8 mouse cellular contexts compared by ENCODE assay signal in the genomic region with DNA sequence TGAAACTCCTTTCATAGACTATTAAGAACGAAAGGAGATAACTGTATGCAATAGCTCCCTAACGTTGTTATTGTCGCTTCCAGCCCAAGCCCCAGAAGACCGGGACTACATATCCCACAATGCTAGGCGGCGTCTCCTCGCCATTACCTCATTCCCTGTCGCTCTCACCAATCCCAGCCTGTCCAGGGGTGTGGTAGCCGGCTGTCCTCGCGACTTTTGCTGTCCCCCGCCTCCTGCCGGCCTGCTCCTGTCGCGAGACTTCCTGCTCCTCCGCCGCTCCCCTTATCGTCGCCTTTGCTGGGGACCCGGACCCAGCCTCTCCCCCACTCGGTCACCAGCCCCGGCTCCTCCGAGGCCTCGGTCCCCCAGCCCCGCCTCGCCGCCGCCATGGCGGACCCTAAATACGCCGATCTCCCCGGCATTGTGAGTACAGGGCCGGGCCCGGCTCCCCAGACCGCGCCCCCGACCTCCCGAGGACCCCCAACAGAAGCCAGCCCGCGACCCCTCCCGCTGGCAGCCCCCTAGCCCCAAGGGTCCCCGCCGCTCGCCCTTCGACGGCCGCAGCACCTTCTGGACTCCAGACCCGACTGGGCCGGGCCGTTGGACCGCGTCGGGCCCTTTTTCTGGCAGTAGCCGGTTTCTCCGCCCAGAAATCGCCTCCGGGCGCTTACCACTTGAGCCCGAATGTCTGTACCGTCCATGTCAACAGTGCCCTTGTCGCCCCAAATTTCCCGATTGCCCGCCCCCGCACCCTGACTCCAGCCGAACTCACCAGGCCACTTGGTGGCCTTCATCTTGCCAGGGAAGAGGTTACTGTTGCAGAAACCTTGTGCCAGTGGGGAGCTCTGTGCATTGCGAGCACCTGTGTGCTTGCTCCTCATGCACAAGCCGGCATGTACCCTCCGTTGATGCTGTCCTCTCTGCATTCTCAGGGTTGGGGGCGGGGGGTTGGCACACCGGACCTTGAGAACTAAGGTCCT. TPM values are rescaled to one million over a fixed set of nuclear protein-coding genes. Genes with fewer than 3 reads are reported as not detected.
DNase-seq lines count a peak whose midpoint lies in the region; ATAC-seq and TF ChIP-seq lines count a peak whose summit lies in the region.

Gene Dctn2 (plus strand): TSS at position 257 of the 980 bp plus-strand sequence.

- peak; percentile 97 for ATAC-seq in hindbrain, postnatal 0 days
- ATAC-seq in megakaryocyte, adult 5-6 weeks (ENCODE audit: poor library complexity, severe bottlenecking), result peak; percentile 98

- peak within 1 kb of the TSS; percentile 100 for H3K9ac ChIP-seq in hindbrain, postnatal 0 days (replicated peaks; ENCODE audit: low read length)

- WGBS in hindbrain, postnatal 0 days, result under 1% methylated on average over 65 of the region's 70 CpGs

- H3K27ac ChIP-seq in gastrocnemius, adult 2 months, result peak within 1 kb of the TSS; percentile 99
- peak within 1 kb of the TSS; percentile 94 for H3K27ac ChIP-seq in hindbrain, postnatal 0 days
- peak within 1 kb of the TSS; percentile 97 for H3K27ac ChIP-seq in left cerebral cortex, adult 2 months

- peak within 1 kb of the TSS; percentile 99 for H3K4me3 ChIP-seq in gastrocnemius, adult 2 months
- peak within 1 kb of the TSS; percentile 73 for H3K4me3 ChIP-seq in hindbrain, postnatal 0 days (ENCODE audit: low read length)
- peak within 1 kb of the TSS; percentile 64 for H3K4me3 ChIP-seq in left cerebral cortex, adult 2 months

- no peaks in the 10 kb centered on the region for H3K27me3 ChIP-seq in hindbrain, postnatal 0 days (ENCODE audit: insufficient read depth, low read length)

- TF ChIP-seq CTCF in gastrocnemius, adult 2 months (IDR thresholded peaks at IDR 0.05), result no peak
- TF ChIP-seq CTCF in hindbrain, postnatal 0 days (IDR thresholded peaks at IDR 0.05; ENCODE audit: low read depth), result peak; percentile 37
- no peak for TF ChIP-seq CTCF in left cerebral cortex, adult 2 months (IDR thresholded peaks at IDR 0.05)

- intact Hi-C loops in gastrocnemius, adult 2 months (cut with DNase I), result loop anchor here (2.0 kb wide), 1 partner anchor 46 kb away; no protein-coding TSS in a partner anchor
- intact Hi-C loops in left cerebral cortex, adult 2 months (cut with DNase I), result loop anchor here (1.0 kb wide), 1 partner anchor 22 kb away; no protein-coding TSS in a partner anchor

- peaks cover 17% of the 10 kb centered on the region; the same call in 1 of the 2 replicates for H3K36me3 ChIP-seq in hindbrain, postnatal 0 days (ENCODE audit: insufficient read depth, low read length)

- no peaks in the 10 kb centered on the region for H3K9me3 ChIP-seq in hindbrain, postnatal 0 days (ENCODE audit: low read length)

- DNase-seq in T-cell, adult 2 months (ENCODE audit: low spot score), result peak; percentile 97
- peak; percentile 83 to 91 for DNase-seq in cerebellum, postnatal 4 days (ENCODE audit: low spot score in 2 of 2)
- peak; percentile 98 for DNase-seq in gastrocnemius, adult 2 months
- DNase-seq in hindbrain, postnatal 0 days (ENCODE audit: low spot score), result peak; percentile 96
- DNase-seq in left cerebral cortex, adult 2 months (ENCODE audit: extremely low spot score in 1 of 2, low spot score in 2 of 2), result peak; percentile 91 to 92
- peak; percentile 95 for DNase-seq in right cerebral cortex, adult 2 months (ENCODE audit: low spot score in 2 of 2)
- peak; percentile 95 for DNase-seq in urinary bladder, postnatal 14 days (ENCODE audit: low spot score)

- H3K4me1 ChIP-seq in hindbrain, postnatal 0 days (ENCODE audit: insufficient read depth, low read length), result peaks cover 21% of the 10 kb centered on the region; the same call in 1 of the 2 replicates

- H3K4me2 ChIP-seq in hindbrain, postnatal 0 days (ENCODE audit: low read depth, low read length), result peak within 1 kb of the TSS; percentile 94

RNA-seq across cellular contexts. Expression of gene Dctn2, which starts in this region (rescaled TPM):
- 10 to 100 TPM; 91.3 to 98.3 TPM for total RNA-seq in gastrocnemius, adult 2 months (2021)
- total RNA-seq in hindbrain, postnatal 0 days (2014; rRNA removed), result 314 and 348 TPM in 2 replicates
- polyA plus RNA-seq in hindbrain, postnatal 0 days (2015; fragmentation: Nextera tagmentation; extraction: Ambion mirVana), result 319 and 323 TPM in 2 replicates
- 100 to 1,000 TPM; 254 to 259 TPM for total RNA-seq in left cerebral cortex, adult 2 months (2021)
- total RNA-seq in megakaryocyte, adult 5-6 weeks (2015), result 78.9 and 82.6 TPM in 2 replicates
- total RNA-seq in megakaryocyte, adult 5-6 weeks (2017), result 90.1 and 96.4 TPM in 2 replicates

Comparison
In these comparisons a context has a peak if more than half of its experiments do, and no peak if none do; other contexts are left out.
1. Peak in every context shown above with its lines: DNase-seq, ATAC-seq, H3K4me3 ChIP-seq and H3K27ac ChIP-seq.